Mouse (Mus musculus): Measurements from ENCODE around the gene P2ry12.

DNA sequence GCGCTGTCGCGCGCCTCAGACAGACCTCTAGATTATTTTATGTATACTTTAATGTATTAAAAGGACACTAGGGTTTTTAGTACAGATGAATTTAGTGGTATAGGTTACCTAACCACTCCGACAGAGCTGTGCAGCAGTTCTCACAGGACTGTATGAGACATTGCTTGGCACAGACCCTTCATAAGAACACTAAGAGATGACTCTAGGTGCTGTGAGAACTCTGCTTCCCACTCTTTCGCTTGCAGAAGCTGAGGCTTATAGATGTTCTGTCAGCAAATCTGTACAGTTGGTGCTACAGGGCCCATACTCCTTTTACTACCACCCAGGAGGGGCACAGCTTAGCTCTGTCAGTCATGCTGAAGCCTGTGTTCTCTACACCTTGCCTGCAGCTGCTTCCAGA is 71.0 kb downstream of the P2ry12 start:
- TF ChIP-seq CTCF (IDR thresholded peaks at IDR 0.05; ENCODE audit: extremely low read depth, insufficient read length, insufficient replicate concordance, low read depth, low read length): no peak
- TF ChIP-seq POLR2A (IDR thresholded peaks at IDR 0.05; ENCODE audit: low read depth, low read length): no peak

Data from small intestine, adult 2 months (tissue).